Mouse (Mus musculus) cortical plate, adult 2 months (tissue): ENCODE measurements around the gene Clic1. TPM values are rescaled to one million over a fixed set of nuclear protein-coding genes. Genes with fewer than 3 reads are reported as not detected.

ENCODE experiments used
- H3K27ac ChIP-seq: fragments of 200-500 bp; 2 replicates; pipeline ENCODE4 v1.5.1; 2012; ENCODE audit warnings: low read length, control low read depth, inconsistent platforms; ENCODE audit not compliant: insufficient read depth
- H3K4me1 ChIP-seq: fragments of 200-500 bp; 2 replicates; pipeline ENCODE4 v1.6.1; 2011; ENCODE audit warnings: low read length; ENCODE audit not compliant: control insufficient read depth, insufficient read depth
- H3K4me3 ChIP-seq: fragments of 200-500 bp; 2 replicates; pipeline ENCODE4 v1.5.1; 2011; ENCODE audit warnings: mild to moderate bottlenecking, low read length, control low read depth; ENCODE audit not compliant: insufficient read depth
- CTCF ChIP-seq: fragments of 200-500 bp; IDR thresholded peaks from 2 replicates; pipeline ENCODE4 v1.5.1; 2011; ENCODE audit warnings: mild to moderate bottlenecking, control low read depth, low read length; ENCODE audit not compliant: insufficient read depth; ENCODE audit errors: extremely low read depth
- POLR2A ChIP-seq: fragments of 200-500 bp; IDR thresholded peaks from 2 replicates; pipeline ENCODE4 v1.6.1; 2011; ENCODE audit warnings: mild to moderate bottlenecking, low read length, control low read depth; ENCODE audit not compliant: insufficient read depth; ENCODE audit errors: extremely low read depth
- polyA plus RNA-seq: library from polyadenylated mRNA; depleted of rRNA; stranded (reverse); fragments of >200 nt; gene quantifications from 2 replicates; pipeline ENCODE4 v1.2.3, GENCODE M21; 2012; rRNA removed

Clic1 gene
- polyA plus RNA-seq, 1 experiment = 18.4 TPM

GRCm38 (mm10) chr17:35101161-35101560 is 51.4 kb downstream of the Clic1 start:
- Histone ChIP-seq H3K4me3 (no peak overlapping the region), H3K27ac (no peak overlapping the region), H3K4me1 (peaks cover under 1% of the 10 kb centered on the region; the same call in 1 of the 2 replicates)
- TF ChIP-seq POLR2A = no peak
- TF ChIP-seq CTCF = no peak

DNA sequence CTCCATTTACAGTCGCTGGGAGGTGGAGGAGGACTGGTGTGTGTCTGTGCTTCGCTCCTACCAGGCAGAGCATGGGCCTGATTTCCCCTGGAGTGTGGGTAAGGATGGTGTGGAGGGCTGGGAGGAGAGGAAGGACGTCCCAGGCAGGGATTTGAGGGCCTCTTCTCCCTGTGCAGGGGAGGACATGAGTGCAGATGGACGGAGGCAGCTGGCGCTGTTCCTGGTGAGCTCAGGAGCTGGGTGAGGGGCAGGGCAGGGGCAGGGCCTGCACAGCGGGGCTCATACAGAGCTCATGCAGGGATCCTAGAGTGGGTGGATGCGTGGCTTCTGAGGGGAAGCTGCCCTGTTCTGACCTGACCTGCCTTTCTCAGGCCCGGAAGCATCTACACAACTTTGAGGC is 52.5 kb downstream of the Clic1 start:
- TF ChIP-seq POLR2A (no peak), CTCF (no peak)
- no peak overlapping the region for H3K27ac ChIP-seq
- peaks cover 2% of the 10 kb centered on the region; the same call in 1 of the 2 replicates for H3K4me1 ChIP-seq
- H3K4me3 ChIP-seq = no peak overlapping the region

DNA sequence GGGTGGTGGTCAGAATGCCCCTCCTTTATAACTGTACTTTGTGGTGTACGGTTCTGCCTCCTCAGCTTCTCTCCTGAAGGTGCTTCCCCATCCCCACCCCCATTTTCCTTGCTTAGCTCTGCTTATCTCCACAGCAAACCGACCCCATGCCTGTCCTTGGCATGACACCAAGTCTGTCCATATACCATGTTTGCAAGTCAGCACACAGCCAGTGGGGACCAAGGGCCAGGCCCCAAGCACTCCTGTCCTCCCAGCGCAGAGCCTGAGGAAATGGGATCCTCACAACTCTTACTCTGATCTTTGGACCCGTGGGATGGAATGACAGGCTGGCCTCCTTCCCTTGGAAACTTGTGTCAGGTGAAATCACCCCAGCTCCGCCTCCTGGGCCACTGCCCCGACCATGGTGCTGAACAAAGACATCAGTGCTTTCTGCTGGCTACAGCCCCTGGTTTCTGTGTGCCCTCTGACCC is 53.5 kb downstream of the Clic1 start:
- no peak overlapping the region for H3K4me3 ChIP-seq
- no peak for TF ChIP-seq POLR2A
- no peak for TF ChIP-seq CTCF
- H3K4me1 ChIP-seq = peaks cover 2% of the 10 kb centered on the region; the same call in 1 of the 2 replicates
- H3K27ac ChIP-seq = no peak overlapping the region

DNA sequence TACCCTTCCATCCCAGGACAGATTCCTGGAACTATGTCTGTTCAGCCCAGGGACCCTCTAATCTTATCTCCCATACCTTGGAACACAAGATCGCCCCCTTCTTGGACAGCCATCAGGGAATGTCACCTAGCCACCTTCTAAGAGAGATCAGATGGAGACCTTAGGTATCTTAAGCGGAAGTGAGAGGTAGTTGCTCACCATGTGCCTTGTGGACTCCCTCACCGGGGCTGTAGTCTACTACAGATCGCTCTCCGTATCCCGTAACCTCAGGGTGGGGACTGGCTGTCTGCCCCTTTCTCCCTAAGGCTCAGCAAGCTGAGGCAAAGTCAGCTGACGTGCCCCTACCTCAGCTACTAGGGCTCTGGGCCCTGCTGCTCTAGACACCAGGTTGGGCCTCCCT is 54.3 kb downstream of the Clic1 start:
- H3K4me1 ChIP-seq = peaks cover 2% of the 10 kb centered on the region; the same call in 1 of the 2 replicates
- TF ChIP-seq CTCF (no peak), POLR2A (no peak)

GRCm38 (mm10) chr17:35104754-35105153 is 55.0 kb downstream of the Clic1 start:
- TF ChIP-seq CTCF (no peak), POLR2A (no peak)
- H3K4me1 ChIP-seq = peaks cover 2% of the 10 kb centered on the region; the same call in 1 of the 2 replicates
- H3K4me3 ChIP-seq = no peak overlapping the region
- no peak overlapping the region for H3K27ac ChIP-seq

More for the DNA sequence above, 54.3 kb downstream of the Clic1 start:
- no peak overlapping the region for H3K27ac ChIP-seq
- H3K4me3 ChIP-seq = no peak overlapping the region

- peaks cover 2% of the 10 kb centered on the region; the same call in 1 of the 2 replicates for H3K4me1 ChIP-seq
- no peak overlapping the region for H3K27ac ChIP-seq
- no peak for TF ChIP-seq POLR2A
- TF ChIP-seq CTCF = peak; percentile 71
- H3K4me3 ChIP-seq = no peak overlapping the region
Observed at GRCm38 (mm10) chr17:35105740-35106389, 56.1 kb downstream of the Clic1 start.

- peaks cover 2% of the 10 kb centered on the region; the same call in 1 of the 2 replicates for H3K4me1 ChIP-seq
- no peak overlapping the region for H3K4me3 ChIP-seq
- TF ChIP-seq CTCF = peak; percentile 13; the same call in 1 of the 2 replicates
- TF ChIP-seq POLR2A = no peak
- H3K27ac ChIP-seq = no peak overlapping the region
Observed at GRCm38 (mm10) chr17:35106522-35106921, 56.8 kb downstream of the Clic1 start.

- no peak for TF ChIP-seq POLR2A
- no peak for TF ChIP-seq CTCF
- no peak within 1 kb of the TSS for H3K4me3 ChIP-seq
- H3K4me1 ChIP-seq = peaks cover 2% of the 10 kb centered on the region; the same call in 1 of the 2 replicates
- H3K27ac ChIP-seq = no peak within 1 kb of the TSS
Observed at GRCm38 (mm10) chr17:35108097-35108496, 58.3 kb downstream of the Clic1 start, which contains the start of gene Ly6g5c. Gene Ly6g5c, plus strand, starts transcription at chr17:35108279.

Other genes with a start within 250 kb of the Clic1 start
- not detected in 2 replicates for gene Cyp21a1, start 245.4 kb upstream of the Clic1 start, polyA plus RNA-seq
- 80.0 and 80.7 TPM in 2 replicates for gene Stk19, start 213.0 kb upstream of the Clic1 start, polyA plus RNA-seq
- 53.1 and 55.5 TPM in 2 replicates for gene Dxo, start 212.9 kb upstream of the Clic1 start, polyA plus RNA-seq
- 74.0 and 81.2 TPM in 2 replicates for gene Skiv2l, start 199.8 kb upstream of the Clic1 start, polyA plus RNA-seq
- 56.3 and 65.8 TPM in 2 replicates for gene Nelfe, start 199.6 kb upstream of the Clic1 start, polyA plus RNA-seq
- 0.08 and 0.32 TPM in 2 replicates for gene Cfb, start 187.4 kb upstream of the Clic1 start, polyA plus RNA-seq
- 4.8 and 4.9 TPM in 2 replicates for gene Zbtb12, start 170.5 kb upstream of the Clic1 start, polyA plus RNA-seq
- gene Gm20547, start 167.9 kb upstream of the Clic1 start, polyA plus RNA-seq = 0.04 and 0.13 TPM in 2 replicates
- 3.2 and 3.4 TPM in 2 replicates for gene C2, start 151.7 kb upstream of the Clic1 start, polyA plus RNA-seq
- gene Ehmt2, start 151.5 kb upstream of the Clic1 start, polyA plus RNA-seq = 247 and 264 TPM in 2 replicates
- gene Slc44a4, start 135.5 kb upstream of the Clic1 start, polyA plus RNA-seq = 0.46 and 0.49 TPM in 2 replicates
- gene Neu1, start 118.7 kb upstream of the Clic1 start, polyA plus RNA-seq = 49.4 and 50.5 TPM in 2 replicates
- 8.4 and 11.6 TPM in 2 replicates for gene Hspa1b, start 90.7 kb upstream of the Clic1 start, polyA plus RNA-seq
- gene Gm20481, start 80.1 kb upstream of the Clic1 start, polyA plus RNA-seq = not detected in 2 replicates
- 12.0 and 14.0 TPM in 2 replicates for gene Hspa1a, start 77.8 kb upstream of the Clic1 start, polyA plus RNA-seq
- 0.50 and 0.59 TPM in 2 replicates for gene Hspa1l, start 77.3 kb upstream of the Clic1 start, polyA plus RNA-seq
- gene Lsm2, start 68.1 kb upstream of the Clic1 start, polyA plus RNA-seq = 36.9 and 37.2 TPM in 2 replicates
- 43.7 and 46.6 TPM in 2 replicates for gene Vars, start 49.0 kb upstream of the Clic1 start, polyA plus RNA-seq
- gene Vwa7, start 33.4 kb upstream of the Clic1 start, polyA plus RNA-seq = 0.29 and 0.36 TPM in 2 replicates
- 0.94 and 0.96 TPM in 2 replicates for gene Sapcd1, start 21.9 kb upstream of the Clic1 start, polyA plus RNA-seq
- gene Msh5, start 3.2 kb upstream of the Clic1 start, polyA plus RNA-seq = 0.58 and 0.72 TPM in 2 replicates
- gene Ddah2, start 9.1 kb downstream of the Clic1 start, polyA plus RNA-seq = 25.1 and 26.8 TPM in 2 replicates
- gene Ly6g6c, start 15.4 kb downstream of the Clic1 start, polyA plus RNA-seq = not detected in 2 replicates
- gene Mpig6b, start 16.2 kb downstream of the Clic1 start, polyA plus RNA-seq = not detected in 2 replicates
- gene Ly6g6e, start 26.9 kb downstream of the Clic1 start, polyA plus RNA-seq = 4.8 and 5.5 TPM in 2 replicates
- gene Ly6g6d, start 28.1 kb downstream of the Clic1 start, polyA plus RNA-seq = 1.8 and 3.6 TPM in 2 replicates
- 0.44 and 1.1 TPM in 2 replicates for gene Ly6g6f, start 35.6 kb downstream of the Clic1 start, polyA plus RNA-seq
- 147 and 159 TPM in 2 replicates for gene Abhd16a, start 39.3 kb downstream of the Clic1 start, polyA plus RNA-seq
- gene Ly6g5c, start 58.3 kb downstream of the Clic1 start, polyA plus RNA-seq = not detected in 2 replicates
- 0.91 and 1.3 TPM in 2 replicates for gene Ly6g5b, start 65.5 kb downstream of the Clic1 start, polyA plus RNA-seq
- gene Gpank1, start 71.5 kb downstream of the Clic1 start, polyA plus RNA-seq = 20.4 and 21.0 TPM in 2 replicates
- gene Csnk2b, start 72.1 kb downstream of the Clic1 start, polyA plus RNA-seq = 191 and 200 TPM in 2 replicates
- gene D17H6S53E, start 76.4 kb downstream of the Clic1 start, polyA plus RNA-seq = 9.6 and 10.3 TPM in 2 replicates
- gene Apom, start 82.1 kb downstream of the Clic1 start, polyA plus RNA-seq = 0.13 TPM in 2 replicates
- gene Bag6, start 85.2 kb downstream of the Clic1 start, polyA plus RNA-seq = 194 and 212 TPM in 2 replicates
- gene Prrc2a, start 114.9 kb downstream of the Clic1 start, polyA plus RNA-seq = 269 and 273 TPM in 2 replicates
- 13.0 and 13.2 TPM in 2 replicates for gene Aif1, start 126.1 kb downstream of the Clic1 start, polyA plus RNA-seq
- 18.9 and 20.2 TPM in 2 replicates for gene Lst1, start 138.5 kb downstream of the Clic1 start, polyA plus RNA-seq
- 0.71 and 1.5 TPM in 2 replicates for gene Ltb, start 144.5 kb downstream of the Clic1 start, polyA plus RNA-seq
- gene Tnf, start 152.0 kb downstream of the Clic1 start, polyA plus RNA-seq = 0.06 and 0.11 TPM in 2 replicates
- gene Lta, start 155.4 kb downstream of the Clic1 start, polyA plus RNA-seq = 0.19 and 0.32 TPM in 2 replicates
- gene Gm16181, start 170.9 kb downstream of the Clic1 start, polyA plus RNA-seq = not detected in 2 replicates
- 765 and 777 TPM in 2 replicates for gene Atp6v1g2, start 183.7 kb downstream of the Clic1 start, polyA plus RNA-seq
- gene Nfkbil1, start 185.8 kb downstream of the Clic1 start, polyA plus RNA-seq = 12.2 and 13.8 TPM in 2 replicates
- gene Ddx39b, start 191.8 kb downstream of the Clic1 start, polyA plus RNA-seq = 382 and 400 TPM in 2 replicates
- 64.1 and 72.6 TPM in 2 replicates for gene H2-D1, start 212.8 kb downstream of the Clic1 start, polyA plus RNA-seq